Mouse (Mus musculus) gastrocnemius, adult 18-20 months (tissue): Measurements from ENCODE around the gene Gpr12. TPM values are rescaled to one million over a fixed set of nuclear protein-coding genes. Genes with fewer than 3 reads are reported as not detected.
A peak's percentile ranks its signal among the peaks of the same experiment; 100 is the strongest.
"Not testable (repeated sequence)": the region's sequence is repeated elsewhere in the genome, so short reads cannot be mapped to it uniquely, and the experiment has no call there.

Experiments used
- DNase-seq: peaks from one replicate; pipeline ENCODE4 v3.0.0; 2021; ENCODE audit warnings: low spot score
- long read RNA-seq, 2 experiments: library from polyadenylated mRNA; stranded (forward); transcript quantifications; one replicate each; pipeline ENCODE4 v2.0.0; 2021
- total RNA-seq, 2 experiments: library from RNA; stranded (reverse); gene quantifications; 2 replicates each; pipeline ENCODE4 v1.2.3; 2021

The Gpr12 gene
- not detected for total RNA-seq
- long read RNA-seq, experiment 1 = 0 reads
- long read RNA-seq, experiment 2 = 0 reads

DNA sequence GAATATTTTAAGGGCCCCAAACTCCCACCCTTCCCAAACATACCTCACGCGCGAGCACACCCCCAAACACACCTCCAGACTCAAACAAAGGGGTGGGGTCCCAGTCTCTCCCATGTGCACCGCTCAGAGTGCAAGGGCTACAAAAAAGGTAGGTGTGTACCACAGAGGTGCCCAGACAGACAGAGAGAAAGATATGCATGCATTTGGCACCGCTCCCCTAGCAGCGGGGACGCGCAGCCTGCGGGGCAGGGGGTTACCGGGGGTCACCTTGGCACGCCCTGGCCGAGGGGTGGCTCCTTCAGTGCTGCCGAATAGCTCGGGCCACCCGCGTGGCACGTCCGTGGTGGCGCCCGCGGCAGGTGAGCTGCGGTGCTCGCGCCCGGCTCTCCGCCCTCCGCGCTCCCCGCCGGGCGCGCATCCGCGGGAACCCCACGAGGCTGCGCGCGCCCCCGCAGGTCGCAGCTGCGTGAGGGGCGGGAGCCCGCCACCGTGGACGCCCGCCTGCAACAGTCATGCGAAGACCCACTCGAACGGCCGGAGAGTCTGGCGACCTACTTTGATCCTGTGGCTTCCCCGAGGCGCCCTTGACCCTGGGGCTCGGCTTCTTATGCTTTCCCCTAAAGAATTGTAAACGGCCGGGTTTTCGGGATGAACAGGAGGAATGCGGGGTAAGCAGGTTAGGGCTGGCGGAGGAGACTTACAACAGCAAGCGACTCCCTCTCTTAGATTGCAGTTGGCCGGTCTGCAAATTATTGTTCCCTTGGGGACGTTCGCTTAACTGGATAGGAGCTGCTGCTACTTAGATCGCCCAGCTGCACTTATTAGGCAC lies at the start of gene Gpr12:
Gene Gpr12, minus strand, starts transcription at position 762 of the 829 bp plus-strand sequence.
- no peak for DNase-seq

DNA sequence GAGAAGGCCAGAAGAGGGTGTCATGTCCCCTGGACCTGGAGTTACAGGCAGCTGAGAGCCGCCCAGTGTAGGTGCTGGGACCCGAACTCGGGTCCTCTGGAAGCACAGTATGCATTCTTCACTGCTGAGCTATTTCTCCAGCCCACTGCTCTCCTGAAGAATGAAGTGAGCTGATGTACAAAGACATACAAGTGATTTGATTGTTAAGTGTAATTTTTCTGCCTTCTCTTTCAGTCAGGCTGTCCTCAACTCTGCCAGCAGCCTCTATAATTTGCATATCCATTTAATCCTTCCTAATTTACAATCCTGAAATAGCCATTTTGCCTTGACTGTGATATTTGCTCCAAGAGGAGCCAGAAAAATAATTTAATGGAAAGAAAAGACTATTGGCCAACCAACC lies 46.6 kb upstream of the Gpr12 start:
- no peak for DNase-seq

DNA sequence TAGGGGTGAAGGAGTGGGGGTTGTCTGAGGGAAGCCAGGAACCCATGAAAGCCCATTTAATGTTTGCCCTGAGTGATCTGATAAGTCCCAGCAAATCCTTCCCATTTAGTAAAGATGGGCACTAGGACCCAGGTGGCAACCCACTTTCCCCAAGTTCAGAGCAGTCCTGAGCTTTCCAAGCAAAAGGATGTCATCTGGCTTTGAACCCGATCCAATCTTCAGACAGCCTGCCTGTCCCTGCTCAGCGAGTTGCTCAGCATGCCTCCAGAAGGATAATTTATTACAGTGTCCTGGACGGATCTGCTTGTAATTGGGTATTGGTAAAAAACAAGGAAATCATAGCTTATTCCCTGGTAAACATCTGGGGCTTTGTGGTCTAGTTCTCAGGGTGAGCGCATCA lies 45.9 kb upstream of the Gpr12 start:
- DNase-seq = no peak

DNA sequence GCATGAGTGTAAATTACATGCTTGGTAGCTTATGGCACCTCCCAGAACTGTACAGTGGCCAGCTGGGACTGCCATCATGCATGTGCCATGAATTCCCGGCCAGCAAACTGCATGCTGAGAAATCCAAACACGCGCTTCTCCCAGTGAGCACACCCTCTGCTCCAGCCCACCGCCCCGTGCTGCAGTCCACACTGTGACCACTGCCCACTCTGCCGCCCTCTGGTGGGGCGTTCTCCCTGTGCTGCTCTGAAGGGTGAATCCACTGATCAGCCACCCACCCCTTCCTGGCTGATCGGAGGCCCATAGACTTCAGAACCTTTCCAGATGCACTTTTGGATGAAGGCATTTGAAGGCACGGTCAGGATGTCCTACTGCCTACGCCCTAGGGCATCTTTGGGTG lies 44.6 kb upstream of the Gpr12 start:
- DNase-seq = no peak

DNA sequence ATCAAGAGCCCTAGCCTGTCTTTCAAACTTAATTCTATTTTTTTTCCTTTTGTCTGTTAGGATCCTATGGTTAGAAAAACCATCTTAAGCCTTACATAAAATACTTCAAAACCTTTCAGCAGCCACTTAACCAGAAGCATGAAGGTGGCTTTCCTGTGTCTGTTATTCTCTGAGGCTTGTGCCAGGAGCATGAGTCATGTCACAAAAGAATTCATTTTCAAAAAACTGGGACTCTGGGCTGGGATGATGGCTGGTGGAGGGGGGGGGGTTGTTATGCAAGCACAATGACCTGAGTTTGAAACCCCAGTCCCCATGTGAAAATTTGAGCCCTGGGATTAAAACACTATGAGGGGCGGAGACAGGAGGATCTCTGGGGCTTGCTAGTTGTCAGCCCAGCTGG lies 43.8 kb upstream of the Gpr12 start:
- DNase-seq = no peak

DNA sequence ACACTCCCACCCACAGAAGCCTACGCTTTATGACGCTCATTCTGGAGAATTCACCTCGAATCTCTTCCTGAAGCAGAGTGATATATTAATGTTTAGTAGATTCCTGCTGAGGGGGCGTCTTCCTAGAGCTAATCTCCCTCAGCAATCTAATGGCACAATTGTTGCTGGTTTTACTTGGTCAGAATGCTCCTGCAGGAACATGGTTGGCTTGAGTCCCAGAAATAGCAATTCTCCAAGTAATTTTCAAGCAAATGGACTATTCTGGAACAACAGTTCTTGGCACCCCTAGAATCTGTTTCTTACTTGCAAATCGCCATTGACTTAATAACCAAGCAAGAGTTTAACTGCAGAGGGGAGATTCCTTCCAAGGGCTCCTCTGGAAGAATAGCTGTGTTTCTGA lies 42.9 kb upstream of the Gpr12 start:
- peak; percentile 15 for DNase-seq

DNA sequence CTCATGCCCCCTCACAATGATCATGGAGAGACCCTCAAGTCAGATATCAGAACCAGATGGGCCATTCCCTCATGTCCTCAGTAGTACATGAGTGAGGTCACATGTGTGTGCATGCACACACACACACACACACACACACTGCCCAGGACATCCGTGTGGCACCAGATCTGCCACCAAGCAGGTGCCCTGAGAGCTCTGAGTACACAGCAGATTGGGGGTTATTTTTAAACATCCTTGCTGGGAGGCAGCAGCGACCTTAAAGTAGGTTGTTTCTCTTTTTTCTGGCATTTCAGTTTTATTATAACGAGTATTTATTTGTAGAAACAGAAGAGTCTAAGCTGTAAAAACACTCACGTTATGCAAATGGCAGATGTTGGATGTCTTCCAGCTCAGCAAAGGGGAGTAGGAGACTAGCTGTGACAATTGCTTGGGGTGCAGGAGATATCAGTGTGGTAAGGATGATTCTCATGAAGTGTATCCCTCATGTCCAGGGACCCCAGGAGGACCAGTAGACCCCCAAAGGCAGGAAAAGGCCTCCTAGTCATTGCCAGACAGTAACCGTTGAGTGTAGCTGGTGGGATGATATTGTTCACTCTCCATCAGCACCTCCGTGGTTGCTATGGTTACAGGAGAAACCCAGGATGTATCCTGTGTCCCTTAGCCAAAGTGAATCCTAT lies 40.7 kb upstream of the Gpr12 start:
- DNase-seq = no peak

DNA sequence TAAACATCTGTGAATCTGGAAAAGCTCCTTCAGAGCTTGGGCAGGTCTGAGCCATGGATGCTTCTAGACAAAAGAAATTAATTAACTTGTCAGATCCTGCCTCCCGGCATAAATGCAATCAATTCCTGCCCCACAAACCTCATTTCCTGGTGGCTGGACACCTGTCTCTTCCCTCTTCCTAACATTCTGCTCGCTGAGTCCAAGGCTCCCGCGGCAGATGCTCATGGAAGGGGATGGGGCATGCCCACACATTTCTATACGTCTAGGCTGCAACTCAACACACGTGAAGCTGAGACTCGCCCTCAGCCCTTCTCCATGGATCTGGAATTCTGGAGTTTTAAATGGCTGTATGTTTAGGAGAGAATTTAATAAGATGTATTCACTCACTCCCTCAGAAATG lies 26.8 kb upstream of the Gpr12 start:
- DNase-seq = no peak

DNA sequence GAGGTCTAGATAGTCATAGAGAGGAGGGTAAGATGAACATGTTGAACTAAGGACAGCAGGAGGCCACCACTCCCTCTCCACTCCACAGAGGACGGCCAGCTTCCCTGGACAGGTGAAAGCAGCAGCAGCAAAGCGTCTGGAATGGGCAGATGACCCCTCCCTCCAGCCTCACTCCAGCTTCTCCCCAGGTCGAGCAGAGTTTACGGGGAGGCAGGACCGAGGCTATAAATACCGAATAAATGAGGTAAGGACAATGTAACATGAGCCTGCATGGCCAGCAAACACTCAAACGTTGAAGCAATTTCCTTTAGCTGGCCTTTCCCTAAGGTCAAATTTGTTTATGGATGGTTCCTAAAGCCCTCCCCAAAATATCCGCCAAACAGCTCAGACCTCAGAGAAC lies 26.0 kb upstream of the Gpr12 start:
- no peak for DNase-seq

DNA sequence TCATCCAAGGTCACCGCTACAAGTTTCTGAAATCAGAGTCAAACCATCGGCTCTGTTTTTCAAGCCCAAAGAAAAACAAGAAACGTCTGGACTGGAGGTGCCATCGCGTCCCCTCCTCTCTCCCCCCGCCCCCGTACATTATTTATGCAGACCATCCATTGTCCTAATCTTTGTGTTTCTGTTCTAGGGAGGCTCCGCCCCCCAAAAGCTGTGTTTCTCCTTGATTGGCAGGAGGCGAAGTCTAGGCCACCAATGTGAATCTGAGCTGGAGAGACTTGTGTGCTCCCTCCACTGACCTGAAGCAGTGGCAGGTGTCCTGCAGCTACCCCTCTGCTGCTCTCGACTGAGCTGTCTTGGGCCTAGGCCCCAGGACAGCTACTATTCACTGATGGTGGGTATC lies 24.6 kb upstream of the Gpr12 start:
- no peak for DNase-seq

DNA sequence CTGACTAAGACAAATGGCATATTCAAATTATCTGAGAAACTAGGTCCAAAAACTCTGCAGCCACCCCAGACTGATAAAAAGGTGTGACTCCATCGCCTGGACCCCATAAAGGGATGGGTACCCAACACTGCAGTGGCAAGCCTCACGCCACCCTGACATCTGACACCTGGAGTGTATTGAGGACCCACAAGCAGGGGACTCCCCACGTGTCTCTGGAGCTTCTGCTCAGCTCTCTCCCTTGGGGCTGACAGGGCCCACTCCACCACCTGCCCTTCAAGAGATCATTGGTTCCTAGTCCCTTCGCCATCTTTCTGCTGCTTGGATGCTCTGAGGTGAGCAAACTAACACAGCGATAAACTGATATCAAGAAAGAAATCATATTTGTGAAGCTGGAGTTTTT lies 22.8 kb upstream of the Gpr12 start:
- DNase-seq = no peak

DNA sequence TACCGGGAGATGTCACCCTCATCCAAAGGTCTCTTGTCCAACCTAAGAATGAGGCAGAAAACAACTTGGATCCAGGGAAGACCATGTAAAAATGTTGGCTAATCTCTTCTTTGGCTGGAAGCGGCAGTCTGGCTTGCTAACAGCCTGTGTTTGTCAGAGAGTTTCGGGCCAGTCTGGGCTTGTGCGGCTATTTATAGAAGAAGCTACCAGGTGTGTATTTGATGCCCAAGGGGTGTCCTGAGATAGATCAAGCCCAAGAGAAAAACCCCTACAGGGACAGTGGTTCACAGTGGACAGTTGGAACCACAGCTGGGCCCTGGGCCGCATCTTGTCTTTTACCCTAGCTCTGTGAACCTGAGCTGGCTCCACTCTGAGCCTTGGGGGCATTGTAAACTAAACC lies 21.9 kb upstream of the Gpr12 start:
- DNase-seq = no peak

DNA sequence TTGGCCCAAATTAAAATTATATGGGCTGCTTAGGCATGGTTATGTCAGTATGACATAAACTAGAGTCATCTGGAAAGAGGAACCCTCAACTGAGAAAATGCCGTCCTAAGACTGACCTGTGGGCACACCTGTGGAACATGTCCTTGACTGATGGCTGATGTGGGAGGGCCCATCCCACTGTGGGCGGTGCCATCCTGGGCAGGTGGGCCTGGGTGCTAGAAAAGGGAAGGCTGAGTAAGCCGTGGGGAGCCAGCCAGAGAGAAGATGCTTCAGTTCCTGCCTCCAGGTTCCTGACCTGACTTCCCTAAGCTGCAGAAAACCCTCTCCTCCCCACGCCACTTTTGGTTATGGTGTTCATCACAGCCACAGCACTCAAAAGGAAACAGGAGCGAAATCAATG lies 21.2 kb upstream of the Gpr12 start:
- no peak for DNase-seq

DNA sequence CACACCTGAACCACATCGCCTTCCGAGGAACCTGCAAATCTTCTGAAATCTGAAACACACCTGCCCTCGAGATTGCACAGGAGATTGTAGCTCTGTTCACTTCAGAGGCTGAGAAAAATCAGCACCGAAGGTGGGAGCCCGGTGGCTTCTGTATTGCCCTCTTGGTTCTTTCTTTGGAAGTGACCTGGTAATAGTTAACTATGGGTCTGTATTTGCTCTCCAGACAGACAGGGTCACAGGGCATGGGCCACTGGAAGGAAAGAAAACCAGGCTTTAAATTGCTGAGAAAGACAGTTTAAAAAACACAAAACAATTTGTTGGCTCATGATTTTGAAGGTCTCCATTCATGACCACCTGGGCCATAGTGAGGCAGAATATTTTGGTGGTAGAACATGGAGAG lies 14.9 kb upstream of the Gpr12 start:
- no peak for DNase-seq

DNA sequence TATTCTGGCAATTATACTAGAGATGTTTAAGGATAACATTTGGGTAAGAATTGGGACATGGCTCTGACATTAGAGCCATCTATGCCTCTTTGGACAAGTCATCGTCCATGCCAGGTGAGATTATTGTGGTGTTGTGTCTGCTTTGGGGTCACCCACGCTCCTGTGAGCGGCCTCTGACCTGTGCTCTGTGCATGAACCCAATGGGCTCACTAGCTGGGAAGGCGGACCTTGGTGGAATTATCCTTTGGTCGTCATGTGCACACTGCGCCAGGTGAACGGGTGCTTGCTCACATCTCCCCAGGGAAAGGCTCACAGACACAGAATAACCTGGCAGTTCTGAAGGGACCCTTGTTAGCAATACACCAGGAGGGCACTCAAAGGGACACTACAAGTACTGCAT lies 14.2 kb upstream of the Gpr12 start:
- not testable (repeated sequence) for DNase-seq

DNA sequence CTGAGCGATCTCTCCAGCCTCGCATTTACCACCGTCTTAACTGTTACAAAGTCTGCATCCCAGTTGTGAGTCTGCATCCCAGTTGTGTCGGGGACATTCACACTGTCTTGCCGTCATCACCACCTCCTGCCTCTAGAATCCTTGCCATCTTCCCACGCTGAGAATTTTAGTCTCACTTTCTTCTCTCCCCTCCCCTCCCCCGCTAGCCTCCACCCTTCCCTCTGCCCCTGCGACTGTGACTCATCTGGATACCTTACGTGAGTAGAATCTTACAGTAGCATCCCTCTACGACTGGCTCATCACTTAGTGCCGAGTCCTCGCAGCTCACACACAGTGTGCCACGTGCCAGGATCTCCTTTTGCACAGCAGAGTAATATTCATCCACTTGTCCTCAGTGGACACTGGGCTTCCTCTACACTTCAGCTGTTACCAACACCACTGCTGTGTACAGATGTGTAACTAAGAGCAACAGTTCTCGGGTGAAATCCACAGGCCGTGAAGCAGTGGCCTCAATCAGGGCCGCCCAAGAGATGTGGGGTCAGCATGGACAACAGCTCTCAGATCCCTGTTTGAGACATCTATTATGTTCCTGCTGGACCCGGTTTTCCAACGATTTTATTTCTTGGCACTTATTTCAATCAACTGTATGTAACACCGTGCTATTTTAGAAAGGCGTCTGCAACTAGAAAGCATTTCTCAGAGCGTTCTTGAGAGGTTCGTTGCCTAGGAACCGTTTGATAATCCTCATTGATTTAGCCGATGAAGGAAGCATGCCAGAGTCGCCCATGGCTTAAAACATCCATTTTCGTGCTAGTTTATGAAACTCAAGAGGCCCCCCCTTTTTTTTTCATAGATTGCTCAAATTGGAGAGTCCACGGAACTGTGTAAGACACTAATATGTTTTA lies 13.4 kb upstream of the Gpr12 start:
- no peak for DNase-seq

DNA sequence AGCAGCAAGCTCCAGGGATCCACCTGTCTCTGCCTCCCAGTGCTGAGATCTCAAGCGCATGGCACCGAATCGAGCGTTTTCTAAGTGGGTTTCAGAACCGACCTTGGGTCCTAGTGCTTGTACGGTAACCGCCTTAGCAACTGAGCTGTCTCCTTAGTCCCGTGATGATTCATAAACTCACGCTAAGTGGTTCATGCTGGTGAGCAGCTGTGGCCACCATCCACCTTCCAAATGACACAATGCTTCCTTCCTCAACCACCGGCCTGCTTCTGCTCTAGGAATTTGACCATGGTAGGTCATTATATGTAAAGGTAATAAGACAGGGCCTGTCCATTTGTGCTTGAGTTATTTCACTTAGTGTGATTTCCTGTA lies 12.4 kb upstream of the Gpr12 start:
- no peak for DNase-seq

DNA sequence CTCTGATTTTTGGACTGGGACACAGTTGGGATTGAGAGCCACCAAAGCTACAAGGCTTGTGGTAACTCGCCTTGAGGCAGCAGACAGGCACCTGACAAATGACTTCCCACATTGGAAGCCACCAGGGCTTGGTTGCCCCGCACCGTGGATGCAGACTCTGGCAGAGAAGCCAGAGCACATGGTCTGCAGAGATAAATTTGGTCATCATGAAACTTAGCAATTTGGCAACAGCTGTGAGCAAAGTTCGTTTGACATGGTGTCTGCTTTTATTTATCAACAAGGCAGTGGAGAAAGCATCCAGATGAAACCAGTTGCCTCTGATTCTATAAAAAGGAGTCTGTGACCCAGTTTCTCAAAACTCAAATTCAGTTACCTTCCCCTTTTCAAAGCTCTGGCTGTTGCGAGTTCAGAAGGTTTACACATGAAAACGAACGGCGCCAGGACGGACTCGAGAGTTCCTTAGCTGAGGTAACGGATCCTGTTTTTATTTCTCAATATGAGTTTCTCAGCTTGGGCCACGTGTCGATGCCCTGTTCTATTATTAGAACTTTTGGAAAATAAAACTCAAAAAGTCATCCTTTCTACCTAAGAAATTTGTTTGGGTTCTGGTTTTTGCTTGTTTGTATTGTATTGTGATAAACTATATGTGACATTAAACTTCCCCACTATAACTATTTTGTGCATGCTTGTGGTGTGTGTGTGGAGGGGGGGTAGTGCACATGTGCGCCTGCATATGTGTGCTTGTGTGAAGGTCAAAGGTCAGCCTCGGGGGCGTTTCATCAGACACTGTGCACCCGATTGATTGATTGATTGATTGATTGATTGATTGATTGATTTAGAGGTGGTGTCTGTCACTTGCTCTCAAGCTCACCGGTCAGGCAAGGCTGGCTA lies 11.8 kb upstream of the Gpr12 start:
- DNase-seq = no peak

DNA sequence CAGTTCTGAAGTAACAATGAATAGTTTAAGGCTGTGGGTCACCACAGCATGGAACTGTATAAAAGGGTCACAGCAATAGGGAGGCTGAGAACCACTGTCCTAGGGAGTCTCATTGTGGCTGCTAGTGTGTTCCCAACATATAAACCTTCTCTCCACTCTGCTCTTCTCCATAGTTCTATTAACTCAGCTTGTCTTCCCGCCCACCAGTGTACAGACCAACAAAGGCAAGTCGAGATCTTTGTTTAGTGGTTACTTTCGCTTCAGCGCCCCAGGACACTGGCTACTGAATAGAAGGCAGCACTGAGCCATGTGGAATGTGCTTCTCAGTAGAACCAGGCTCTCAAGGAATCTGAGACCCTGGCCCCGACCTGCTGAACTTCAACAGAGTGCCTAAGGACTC lies 7.5 kb upstream of the Gpr12 start:
- DNase-seq = no peak

DNA sequence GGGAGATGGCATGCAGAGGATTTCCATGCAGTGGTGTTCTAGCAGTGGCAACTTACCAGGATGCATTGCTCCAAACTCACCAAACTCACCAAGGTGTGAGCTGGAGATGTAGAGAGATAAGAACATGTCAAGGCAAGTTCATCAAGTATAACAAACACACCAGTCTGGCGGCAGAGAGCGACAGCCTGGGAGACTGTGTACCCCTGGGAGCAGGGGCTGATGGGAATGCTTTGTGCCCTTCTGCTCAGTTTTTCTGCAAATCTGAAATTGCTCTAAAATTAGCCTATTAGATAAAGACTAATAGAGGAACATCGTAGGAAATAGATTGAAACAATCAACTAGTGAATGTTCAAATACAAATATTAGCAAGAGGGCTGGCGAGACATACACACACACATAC lies 6.6 kb upstream of the Gpr12 start:
- DNase-seq = no peak

DNA sequence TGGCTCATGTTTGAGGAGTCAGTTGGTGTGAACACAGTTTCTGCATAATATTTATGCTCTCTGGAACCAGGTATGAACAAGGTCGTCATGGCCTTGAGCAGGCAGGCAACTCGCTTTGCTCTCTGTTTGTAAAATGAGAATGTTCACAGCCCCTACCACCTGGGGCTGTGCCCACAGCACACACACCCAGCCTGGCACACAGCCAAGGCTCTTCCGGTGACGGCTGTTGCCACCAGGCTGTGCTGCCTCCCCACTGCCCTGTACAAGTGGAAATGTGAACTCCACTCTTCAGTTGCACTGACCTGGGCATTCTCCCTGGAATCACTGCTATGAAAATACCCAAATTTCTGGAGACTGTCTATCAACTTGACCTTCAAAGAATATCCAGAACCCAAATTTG lies 5.9 kb upstream of the Gpr12 start:
- no peak for DNase-seq
